Mouse (Mus musculus) CH12.LX (cell line): ENCODE data around the gene Mlxip. TPM values are rescaled to one million over a fixed set of nuclear protein-coding genes. Genes with fewer than 3 reads are reported as not detected.

ENCODE experiments used
- DNase-seq: peaks from one replicate; pipeline ENCODE4 v3.0.0-alpha.2; 2013; ENCODE audit errors: extremely low read depth
- H3K27ac ChIP-seq: 2 replicates; pipeline ENCODE4 v1.5.1; 2012; ENCODE audit warnings: low read depth, mild to moderate bottlenecking, control low read depth, moderate library complexity; ENCODE audit not compliant: insufficient read depth
- H3K27me3 ChIP-seq: replicated peaks from 2 replicates; pipeline ENCODE3; 2012; ENCODE audit warnings: inconsistent platforms
- H3K36me3 ChIP-seq, 2 experiments: replicated peaks in 1 of 2; 2 replicates each; pipeline versions ENCODE3 to v1.6.1; 2012; ENCODE audit warnings: inconsistent platforms in 1 of 2, low read length in 1 of 2, mild to moderate bottlenecking in 1 of 2, mixed read lengths in 1 of 2, moderate library complexity in 1 of 2; ENCODE audit not compliant: control insufficient read depth in 1 of 2, insufficient read depth in 1 of 2
- H3K4me1 ChIP-seq, 2 experiments: 2 replicates each; pipeline ENCODE4 v1.6.1; 2012; ENCODE audit warnings: inconsistent platforms in 1 of 2, moderate library complexity in 1 of 2; ENCODE audit not compliant: insufficient read depth in 2 of 2, control insufficient read depth in 1 of 2
- H3K4me2 ChIP-seq: 2 replicates; pipeline ENCODE4 v1.6.1; 2012; ENCODE audit warnings: low read depth, mild to moderate bottlenecking, control low read depth; ENCODE audit not compliant: poor library complexity, insufficient read depth, severe bottlenecking
- H3K4me3 ChIP-seq, 3 experiments: fragments of 150-350 bp in 1 of 3; sonication (generic) in 1 of 3; replicated peaks in 1 of 3; 2 replicates each; pipeline versions ENCODE3 to v1.5.1; 2011 to 2012; ENCODE audit warnings: low read depth in 2 of 3, low read length in 2 of 3, mild to moderate bottlenecking in 2 of 3, moderate library complexity in 2 of 3, control low read depth in 1 of 3, improper control_type of control experiment in 1 of 3, inconsistent platforms in 1 of 3, mixed read lengths in 1 of 3; ENCODE audit not compliant: poor library complexity in 1 of 3
- H3K79me2 ChIP-seq: replicated peaks from 2 replicates; pipeline ENCODE4 v1.6.1; 2012; ENCODE audit warnings: mild to moderate bottlenecking, moderate library complexity; ENCODE audit not compliant: control insufficient read depth, poor library complexity, insufficient read depth, severe bottlenecking; ENCODE audit errors: extremely low read depth
- H3K9ac ChIP-seq: 2 replicates; pipeline ENCODE4 v1.6.1; 2012; ENCODE audit warnings: low read depth, mild to moderate bottlenecking, control low read depth, moderate library complexity; ENCODE audit not compliant: insufficient read depth
- H3K9me3 ChIP-seq: replicated peaks from 2 replicates; pipeline ENCODE3; 2012; ENCODE audit warnings: low read length, inconsistent platforms, mixed read lengths
- BHLHE40 ChIP-seq: IDR thresholded peaks from 2 replicates; pipeline ENCODE4 v1.6.1; 2011; ENCODE audit warnings: mild to moderate bottlenecking, low read depth, low read length, improper control_type of control experiment
- CHD1 ChIP-seq: IDR thresholded peaks from 2 replicates; pipeline ENCODE4 v1.6.1; 2012; ENCODE audit warnings: low read depth, low read length, improper control_type of control experiment, inconsistent platforms
- CTCF ChIP-seq, 2 experiments: IDR thresholded peaks in 1 of 2; conservative IDR thresholded peaks in 1 of 2; 2 replicates each; pipeline ENCODE4 v1.5.1; 2011 to 2012; ENCODE audit warnings: low read depth in 2 of 2, low read length in 2 of 2, improper control_type of control experiment in 1 of 2, inconsistent platforms in 1 of 2, mild to moderate bottlenecking in 1 of 2, moderate library complexity in 1 of 2
- E2F4 ChIP-seq: IDR thresholded peaks from 2 replicates; pipeline ENCODE4 v1.6.1; 2011; ENCODE audit warnings: low read depth, low read length, improper control_type of control experiment; ENCODE audit not compliant: insufficient replicate concordance
- ELF1 ChIP-seq: IDR thresholded peaks from 2 replicates; pipeline ENCODE4 v1.6.1; 2014; ENCODE audit warnings: low read depth, mild to moderate bottlenecking, inconsistent platforms, low read length, improper control_type of control experiment
- GABPA ChIP-seq: IDR thresholded peaks from 2 replicates; pipeline ENCODE4 v1.6.1; 2012; ENCODE audit warnings: low read depth, low read length, improper control_type of control experiment, inconsistent platforms; ENCODE audit not compliant: insufficient replicate concordance
- HCFC1 ChIP-seq: IDR thresholded peaks from 2 replicates; pipeline ENCODE4 v1.6.1; 2012; ENCODE audit warnings: low read depth, mild to moderate bottlenecking, inconsistent platforms, low read length, improper control_type of control experiment
- JUN ChIP-seq: IDR thresholded peaks from 2 replicates; pipeline ENCODE4 v1.6.1; 2011; ENCODE audit warnings: low read depth, mild to moderate bottlenecking, low read length, improper control_type of control experiment, moderate library complexity; ENCODE audit not compliant: insufficient read depth
- MAX ChIP-seq: IDR thresholded peaks from 2 replicates; pipeline ENCODE4 v1.6.1; 2011; ENCODE audit warnings: low read length, improper control_type of control experiment
- MYC ChIP-seq: IDR thresholded peaks from 2 replicates; pipeline ENCODE4 v1.6.1; 2011; ENCODE audit warnings: low read depth, mild to moderate bottlenecking, improper control_type of control experiment, low read length
- NRF1 ChIP-seq: IDR thresholded peaks from 2 replicates; pipeline ENCODE4 v1.6.1; 2014; ENCODE audit warnings: low read depth, mild to moderate bottlenecking, inconsistent platforms, low read length, improper control_type of control experiment, moderate library complexity
- PAX5 ChIP-seq: IDR thresholded peaks from 2 replicates; pipeline ENCODE4 v1.6.1; 2012; ENCODE audit warnings: low read length, inconsistent platforms, mixed read lengths
- POLR2A ChIP-seq: IDR thresholded peaks from 2 replicates; pipeline ENCODE4 v1.6.1; 2011; ENCODE audit warnings: low read depth, mild to moderate bottlenecking, improper control_type of control experiment, low read length
- POLR2AphosphoS2 ChIP-seq: IDR thresholded peaks from 2 replicates; pipeline ENCODE4 v1.6.1; 2011; ENCODE audit warnings: low read depth, low read length, improper control_type of control experiment
- RAD21 ChIP-seq: IDR thresholded peaks from 2 replicates; pipeline ENCODE4 v1.6.1; 2011; ENCODE audit warnings: low read depth, mild to moderate bottlenecking, low read length, improper control_type of control experiment, moderate library complexity
- RCOR1 ChIP-seq: conservative IDR thresholded peaks from 2 replicates; pipeline ENCODE4 v1.6.1; 2012; ENCODE audit warnings: low read depth, mild to moderate bottlenecking, inconsistent platforms, low read length, improper control_type of control experiment
- SIN3A ChIP-seq: IDR thresholded peaks from 2 replicates; pipeline ENCODE4 v1.6.1; 2012; ENCODE audit warnings: low read length, improper control_type of control experiment, inconsistent platforms
- SMC3 ChIP-seq: IDR thresholded peaks from 2 replicates; pipeline ENCODE4 v1.6.1; 2011; ENCODE audit warnings: low read depth, low read length, improper control_type of control experiment
- TBP ChIP-seq: conservative IDR thresholded peaks from 2 replicates; pipeline ENCODE4 v1.6.1; 2011; ENCODE audit warnings: low read depth, low read length, improper control_type of control experiment
- TCF12 ChIP-seq: IDR thresholded peaks from 2 replicates; pipeline ENCODE4 v1.6.1; 2014; ENCODE audit warnings: low read depth, mild to moderate bottlenecking, inconsistent platforms, low read length, improper control_type of control experiment
- UBTF ChIP-seq: IDR thresholded peaks from 2 replicates; pipeline ENCODE4 v1.6.1; 2012; ENCODE audit warnings: low read depth, mild to moderate bottlenecking, inconsistent platforms, low read length, improper control_type of control experiment, moderate library complexity
- USF1 ChIP-seq: IDR thresholded peaks from 2 replicates; pipeline ENCODE4 v1.6.1; 2014; ENCODE audit warnings: low read depth, mild to moderate bottlenecking, inconsistent platforms, low read length, improper control_type of control experiment
- ZC3H11A ChIP-seq: IDR thresholded peaks from 2 replicates; pipeline ENCODE4 v1.6.1; 2012; ENCODE audit warnings: low read depth, mild to moderate bottlenecking, inconsistent platforms, low read length, improper control_type of control experiment
- ZKSCAN1 ChIP-seq: IDR thresholded peaks from 2 replicates; pipeline ENCODE4 v1.6.1; 2012; ENCODE audit warnings: low read depth, inconsistent platforms, low read length, improper control_type of control experiment, borderline replicate concordance
- ZNF384 ChIP-seq: IDR thresholded peaks from 2 replicates; pipeline ENCODE4 v1.6.1; 2012; ENCODE audit warnings: low read depth, low read length, improper control_type of control experiment, inconsistent platforms
- dilution Hi-C: fragments of 300-500 bp; cut with MboI; formaldehyde crosslinking; loops from 2 replicates; pipeline ENCODE4 v1.14.3; 2020; ENCODE audit warnings: low sequenced_read_pairs; ENCODE audit not compliant: extremely low pct_unique_long_range_greater_than_20kb, extremely low pct_ligation_motif_present
- in situ Hi-C: fragments of 300-500 bp; cut with MboI; formaldehyde crosslinking; loops from 3 replicates; pipeline ENCODE4 v1.14.3; 2019; ENCODE audit warnings: low sequenced_read_pairs, low pct_ligation_motif_present, low pct_unique_long_range_greater_than_20kb, mixed read lengths
- polyA plus RNA-seq: library from polyadenylated mRNA; unstranded; fragments of >175 nt; gene quantifications from 2 replicates; pipeline ENCODE4 v1.2.1, GENCODE M21; 2012; ENCODE audit warnings: low read depth; ENCODE audit not compliant: insufficient read length
- total RNA-seq, 2 experiments: library from RNA; depleted of rRNA; stranded (reverse); fragments of 300-350 nt in 1 of 2; fragments of >200 nt in 1 of 2; gene quantifications; 2 replicates each; pipeline ENCODE4 v1.2.3; 2012 to 2014

The Mlxip gene
- total and polyA plus RNA-seq, 3 experiments, result 4.3 to 17.9 (median 7.4) TPM

DNA sequence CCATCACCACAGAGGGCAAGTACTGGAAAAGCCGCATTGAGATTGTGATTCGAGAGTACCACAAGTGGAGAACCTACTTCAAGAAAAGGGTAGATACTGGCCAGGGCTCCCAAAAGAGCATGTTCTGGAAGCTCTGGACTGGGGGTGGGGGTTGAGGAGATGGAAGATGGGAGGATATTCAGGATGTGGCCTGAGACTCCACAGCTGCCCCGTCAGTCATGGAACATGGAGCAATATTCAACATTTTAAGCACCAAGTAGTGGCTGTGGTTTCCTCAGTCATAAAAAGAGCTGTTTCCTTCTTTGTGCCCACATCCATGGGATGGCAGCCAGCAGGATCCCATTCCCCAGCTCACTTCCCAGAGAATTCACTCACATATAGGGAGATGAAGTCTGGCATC, 47.7 kb downstream of the Mlxip start:
- H3K27me3 ChIP-seq, result no peaks in the 10 kb centered on the region
- DNase-seq, result no peak
- dilution Hi-C loops (no loop called here), in situ Hi-C loops (loop anchor here (5.0 kb wide), 1 partner anchor 55 kb away; no protein-coding TSS in a partner anchor)
- H3K9me3 ChIP-seq, result no peaks in the 10 kb centered on the region
- no peak overlapping the region for H3K9ac ChIP-seq
- H3K4me3 ChIP-seq, result no peak overlapping the region
- H3K4me1 ChIP-seq, result peaks cover 0 to 2% of the 10 kb centered on the region in 2 experiments; a peak in 1 of 4 replicates
- H3K4me2 ChIP-seq, result no peak overlapping the region
- peaks cover 46 to 92% of the 10 kb centered on the region in 2 experiments for H3K36me3 ChIP-seq
- H3K79me2 ChIP-seq, result no peaks in the 10 kb centered on the region; the same call in 1 of the 2 replicates
- H3K27ac ChIP-seq, result no peak overlapping the region
- no peak for TF ChIP-seq USF1
- TF ChIP-seq JUN, result no peak
- no peak for TF ChIP-seq BHLHE40
- TF ChIP-seq ZNF384, result no peak
- no peak for TF ChIP-seq SIN3A
- TF ChIP-seq NRF1, result no peak
- TF ChIP-seq POLR2A, result no peak
- no peak for TF ChIP-seq UBTF
- TF ChIP-seq GABPA, result no peak
- TF ChIP-seq ZKSCAN1, result no peak
- no peak for TF ChIP-seq MAX
- TF ChIP-seq POLR2AphosphoS2, result no peak
- no peak for TF ChIP-seq CHD1
- TF ChIP-seq ELF1, result no peak

DNA sequence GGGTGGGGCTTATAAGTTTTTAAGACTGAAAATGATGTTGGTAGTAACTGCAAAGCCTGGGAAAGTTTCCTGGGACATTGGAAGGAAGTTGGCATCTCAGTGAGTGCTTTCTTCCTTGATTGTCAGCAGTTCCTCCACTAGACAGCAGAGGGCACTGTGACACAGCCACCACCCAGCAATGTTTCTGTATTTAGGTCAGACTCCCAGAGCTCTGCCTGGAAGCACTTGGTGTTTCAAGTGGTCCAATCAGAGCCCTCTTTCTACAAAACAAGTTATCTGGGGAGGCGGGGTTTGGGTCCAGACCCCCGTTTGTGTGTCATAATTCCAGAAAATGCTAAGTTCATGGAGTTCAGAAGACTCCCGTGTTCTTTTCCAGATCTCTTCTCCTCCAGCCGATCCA, 49.5 kb downstream of the Mlxip start:
- TF ChIP-seq TBP (no peak), POLR2AphosphoS2 (no peak), HCFC1 (no peak), ELF1 (peak; percentile 50; the same call in 1 of the 2 replicates), MYC (0 out of 2 replicates have a peak, but pooled peaks have one; percentile 40), SMC3 (peak; percentile 97), RCOR1 (no peak), CTCF (conservative IDR thresholded peaks at IDR 0.05 in 1 of 2, IDR thresholded peaks at IDR 0.05 in 1 of 2; ENCODE audit: low read depth in 2 of 2, low read length in 2 of 2) (peak; percentile 95), RAD21 (peak; percentile 90), PAX5 (no peak), TCF12 (no peak), ZC3H11A (peak; percentile 87), E2F4 (no peak)
- DNase-seq, result peak; percentile 60

More for the DNA sequence above, 49.5 kb downstream of the Mlxip start:
- dilution Hi-C loops, result no loop called here
- Histone ChIP-seq H3K9me3 (no peaks in the 10 kb centered on the region), H3K79me2 (no peaks in the 10 kb centered on the region), H3K4me1 (peaks cover 0 to 2% of the 10 kb centered on the region in 2 experiments; a peak in 1 of 4 replicates), H3K36me3 (peaks cover 55 to 92% of the 10 kb centered on the region in 2 experiments), H3K4me2 (no peak overlapping the region), H3K9ac (no peak overlapping the region), H3K4me3 (no peak overlapping the region), H3K27me3 (no peaks in the 10 kb centered on the region), H3K27ac (no peak overlapping the region)
- in situ Hi-C loops, result loop anchor here (5.0 kb wide), 1 partner anchor 53 kb away; no protein-coding TSS in a partner anchor
